Mouse (Mus musculus): Measurements from ENCODE around the gene Prtn3. TPM values are rescaled to one million over a fixed set of nuclear protein-coding genes. Genes with fewer than 3 reads are reported as not detected.

Gene Prtn3
- total and polyA plus RNA-seq, 3 experiments, result 0.30 to 0.39 TPM; not detected in 1

GRCm38 (mm10) chr10:79912412-79912811 is 38.1 kb downstream of the Prtn3 start:
- H3K79me2 ChIP-seq (replicated peaks; ENCODE audit: control insufficient read depth, extremely low read depth, insufficient read depth, poor library complexity, severe bottlenecking), result no peaks in the 10 kb centered on the region; the same call in 1 of the 2 replicates
- H3K27ac ChIP-seq (ENCODE audit: insufficient read depth, low read depth), result no peak overlapping the region
- H3K4me3 ChIP-seq (replicated peaks in 1 of 3; ENCODE audit: low read depth in 2 of 3, low read length in 2 of 3, poor library complexity in 1 of 3), result no peak overlapping the region
- no peak overlapping the region for H3K4me2 ChIP-seq (ENCODE audit: insufficient read depth, low read depth, poor library complexity, severe bottlenecking)
- H3K36me3 ChIP-seq (replicated peaks in 1 of 2; ENCODE audit: control insufficient read depth in 1 of 2, insufficient read depth in 1 of 2, low read length in 1 of 2), result peaks cover 8 to 46% of the 10 kb centered on the region in 2 experiments
- dilution Hi-C loops (cut with MboI; ENCODE audit: extremely low pct_ligation_motif_present, extremely low pct_unique_long_range_greater_than_20kb, low sequenced_read_pairs), result no loop called here
- H3K27me3 ChIP-seq (replicated peaks), result no peaks in the 10 kb centered on the region
- DNase-seq (ENCODE audit: extremely low read depth), result no peak
- peaks cover 15 to 41% of the 10 kb centered on the region in 2 experiments for H3K4me1 ChIP-seq (ENCODE audit: control insufficient read depth in 1 of 2, insufficient read depth in 2 of 2)
- in situ Hi-C loops (cut with MboI; ENCODE audit: low pct_ligation_motif_present, low pct_unique_long_range_greater_than_20kb, low sequenced_read_pairs), result no loop called here
- H3K9ac ChIP-seq (ENCODE audit: insufficient read depth, low read depth), result no peak overlapping the region
- no peaks in the 10 kb centered on the region for H3K9me3 ChIP-seq (replicated peaks; ENCODE audit: low read length)
- no peak for TF ChIP-seq TBP (conservative IDR thresholded peaks at IDR 0.05; ENCODE audit: low read depth, low read length)
- TF ChIP-seq CHD1 (IDR thresholded peaks at IDR 0.05; ENCODE audit: low read depth, low read length), result no peak
- TF ChIP-seq RCOR1 (conservative IDR thresholded peaks at IDR 0.05; ENCODE audit: low read depth, low read length), result no peak
- TF ChIP-seq MEF2A (IDR thresholded peaks at IDR 0.05; ENCODE audit: borderline replicate concordance, low read depth, low read length), result no peak
- no peak for TF ChIP-seq MAFK (IDR thresholded peaks at IDR 0.05; ENCODE audit: insufficient replicate concordance, low read length)
- no peak for TF ChIP-seq NRF1 (IDR thresholded peaks at IDR 0.05; ENCODE audit: low read depth, low read length)
- TF ChIP-seq MAX (IDR thresholded peaks at IDR 0.05; ENCODE audit: low read length), result no peak
- no peak for TF ChIP-seq UBTF (IDR thresholded peaks at IDR 0.05; ENCODE audit: low read depth, low read length)
- TF ChIP-seq SMC3 (IDR thresholded peaks at IDR 0.05; ENCODE audit: low read depth, low read length), result no peak
- no peak for TF ChIP-seq MAZ (IDR thresholded peaks at IDR 0.05; ENCODE audit: low read depth, low read length)
- no peak for TF ChIP-seq ZNF384 (IDR thresholded peaks at IDR 0.05; ENCODE audit: low read depth, low read length)

- Histone ChIP-seq H3K27ac (ENCODE audit: insufficient read depth, low read depth) (no peak overlapping the region), H3K4me2 (ENCODE audit: insufficient read depth, low read depth, poor library complexity, severe bottlenecking) (no peak overlapping the region), H3K79me2 (replicated peaks; ENCODE audit: control insufficient read depth, extremely low read depth, insufficient read depth, poor library complexity, severe bottlenecking) (no peaks in the 10 kb centered on the region; the same call in 1 of the 2 replicates), H3K27me3 (replicated peaks) (no peaks in the 10 kb centered on the region), H3K4me1 (ENCODE audit: control insufficient read depth in 1 of 2, insufficient read depth in 2 of 2) (peaks cover 12 to 38% of the 10 kb centered on the region in 2 experiments), H3K9me3 (replicated peaks; ENCODE audit: low read length) (no peaks in the 10 kb centered on the region), H3K36me3 (replicated peaks in 1 of 2; ENCODE audit: control insufficient read depth in 1 of 2, insufficient read depth in 1 of 2, low read length in 1 of 2) (peaks cover 8 to 46% of the 10 kb centered on the region in 2 experiments), H3K9ac (ENCODE audit: insufficient read depth, low read depth) (no peak overlapping the region), H3K4me3 (replicated peaks in 1 of 3; ENCODE audit: low read depth in 2 of 3, low read length in 2 of 3, poor library complexity in 1 of 3) (no peak overlapping the region)
- DNase-seq (ENCODE audit: extremely low read depth), result no peak
- TF ChIP-seq TCF12 (IDR thresholded peaks at IDR 0.05; ENCODE audit: low read depth, low read length), result no peak
- no peak for TF ChIP-seq ELF1 (IDR thresholded peaks at IDR 0.05; ENCODE audit: low read depth, low read length)
- no peak for TF ChIP-seq CHD2 (IDR thresholded peaks at IDR 0.05; ENCODE audit: low read length)
- no peak for TF ChIP-seq MAZ (IDR thresholded peaks at IDR 0.05; ENCODE audit: low read depth, low read length)
- no peak for TF ChIP-seq MEF2A (IDR thresholded peaks at IDR 0.05; ENCODE audit: borderline replicate concordance, low read depth, low read length)
- no peak for TF ChIP-seq SIN3A (IDR thresholded peaks at IDR 0.05; ENCODE audit: low read length)
- no peak for TF ChIP-seq BHLHE40 (IDR thresholded peaks at IDR 0.05; ENCODE audit: low read depth, low read length)
- no peak for TF ChIP-seq POLR2AphosphoS2 (IDR thresholded peaks at IDR 0.05; ENCODE audit: low read depth, low read length)
- TF ChIP-seq USF2 (conservative IDR thresholded peaks at IDR 0.05; ENCODE audit: low read depth, low read length), result no peak
- TF ChIP-seq PAX5 (IDR thresholded peaks at IDR 0.05; ENCODE audit: low read length), result no peak
- TF ChIP-seq CHD1 (IDR thresholded peaks at IDR 0.05; ENCODE audit: low read depth, low read length), result no peak
- dilution Hi-C loops (cut with MboI; ENCODE audit: extremely low pct_ligation_motif_present, extremely low pct_unique_long_range_greater_than_20kb, low sequenced_read_pairs) (no loop called here), in situ Hi-C loops (cut with MboI; ENCODE audit: low pct_ligation_motif_present, low pct_unique_long_range_greater_than_20kb, low sequenced_read_pairs) (no loop called here)
Observed at GRCm38 (mm10) chr10:79914131-79914947, 40.1 kb downstream of the Prtn3 start.
